Mouse (Mus musculus) lung, adult 2 months (tissue): ENCODE data around the gene Gm17324. TPM values are rescaled to one million over a fixed set of nuclear protein-coding genes. Genes with fewer than 3 reads are reported as not detected.
"Not testable (repeated sequence)": the region's sequence is repeated elsewhere in the genome, so short reads cannot be mapped to it uniquely, and the experiment has no call there.

ENCODE experiments used
- DNase-seq: peaks from one replicate; pipeline ENCODE4 v3.0.0; 2022
- H3K4me1 ChIP-seq: fragments of 200-500 bp; 2 replicates; pipeline ENCODE4 v1.6.1; 2011; ENCODE audit warnings: low read length; ENCODE audit not compliant: control insufficient read depth, insufficient read depth
- H3K4me3 ChIP-seq: fragments of 200-500 bp; replicated peaks from 2 replicates; pipeline ENCODE3; 2011; ENCODE audit warnings: low read depth, mild to moderate bottlenecking, control low read depth, low read length; ENCODE audit errors: extremely low read depth
- CTCF ChIP-seq: fragments of 200-500 bp; IDR thresholded peaks from 2 replicates; pipeline ENCODE4 v1.5.1; 2011; ENCODE audit warnings: mild to moderate bottlenecking, low read length, control low read depth; ENCODE audit not compliant: insufficient read depth
- POLR2A ChIP-seq: fragments of 200-500 bp; IDR thresholded peaks from 2 replicates; pipeline ENCODE4 v1.6.1; 2011; ENCODE audit warnings: low read depth, mild to moderate bottlenecking, control low read depth, low read length, borderline replicate concordance; ENCODE audit errors: extremely low read depth
- WGBS: fragments of 180-500 bp; shearing (Covaris S2); methylation state at CpG from one replicate; pipeline ENCODE4 v1.1.7; 2018; 5-methylcytosine and 5-hydroxymethylcytosine counted together
- polyA plus RNA-seq: library from polyadenylated mRNA; depleted of rRNA; stranded (reverse); fragments of >200 nt; gene quantifications from 2 replicates; pipeline ENCODE4 v1.2.3, GENCODE M21; 2012; rRNA removed

The Gm17324 gene
- 0.17 TPM in 1 of 2 replicates, not detected in the other for polyA plus RNA-seq

- under 1% methylated on average over 96 of the region's 96 CpGs for WGBS
- DNase-seq: peak; percentile 87
- Histone ChIP-seq H3K4me3 (peak within 1 kb of the TSS; percentile 87), H3K4me1 (peaks cover 6% of the 10 kb centered on the region)
- peak; percentile 92; the same call in 1 of the 2 replicates for TF ChIP-seq POLR2A
- TF ChIP-seq CTCF: no peak
Observed at GRCm38 (mm10) chr9:78447973-78448873, at the start of gene Gm17324, which contains the start of gene Mto1. Gene Gm17324, minus strand, starts transcription at chr9:78448786. Gene Mto1, plus strand, starts transcription at chr9:78448208.

GRCm38 (mm10) chr9:78493171-78493570 lies 44.6 kb upstream of the Gm17324 start:
- TF ChIP-seq POLR2A: no peak
- TF ChIP-seq CTCF: no peak
- Histone ChIP-seq H3K4me3 (no peak overlapping the region), H3K4me1 (peaks cover 3% of the 10 kb centered on the region; the same call in 1 of the 2 replicates)
- no peak for DNase-seq
- 77% methylated on average over 7 of the region's 7 CpGs for WGBS

- TF ChIP-seq POLR2A: no peak
- TF ChIP-seq CTCF: no peak
Observed at GRCm38 (mm10) chr9:78492254-78492653, 43.7 kb upstream of the Gm17324 start.

GRCm38 (mm10) chr9:78491169-78491568 lies 42.6 kb upstream of the Gm17324 start:
- peaks cover 3% of the 10 kb centered on the region; the same call in 1 of the 2 replicates for H3K4me1 ChIP-seq
- 56% methylated on average over 3 of the region's 3 CpGs for WGBS
- TF ChIP-seq POLR2A: no peak
- DNase-seq: no peak
- H3K4me3 ChIP-seq: no peak overlapping the region

More at GRCm38 (mm10) chr9:78492254-78492653, 43.7 kb upstream of the Gm17324 start:
- WGBS: 88% methylated on average over 3 of the region's 3 CpGs
- Histone ChIP-seq H3K4me1 (peaks cover 3% of the 10 kb centered on the region; the same call in 1 of the 2 replicates), H3K4me3 (no peak overlapping the region)
- no peak for DNase-seq

- TF ChIP-seq CTCF: no peak
- peak; percentile 67; the same call in 1 of the 2 replicates for TF ChIP-seq POLR2A
- DNase-seq: peak; percentile 68
- Histone ChIP-seq H3K4me1 (peaks cover 3% of the 10 kb centered on the region; the same call in 1 of the 2 replicates), H3K4me3 (peak within 1 kb of the TSS; percentile 72)
- 0% methylated on average over 19 of the region's 20 CpGs for WGBS
Observed at GRCm38 (mm10) chr9:78488890-78489420, 40.4 kb upstream of the Gm17324 start, which contains the start of gene Eef1a1. Gene Eef1a1, minus strand, starts transcription at chr9:78489151.

- not testable (repeated sequence) for DNase-seq, H3K4me3 ChIP-seq, H3K4me1 ChIP-seq
- WGBS: 94% methylated on average over 5 of the region's 5 CpGs
Observed at GRCm38 (mm10) chr9:78488021-78488420, 39.4 kb upstream of the Gm17324 start.

- Histone ChIP-seq H3K4me1 (peaks cover 7% of the 10 kb centered on the region), H3K4me3 (no peak overlapping the region)
- no peak for TF ChIP-seq CTCF
- TF ChIP-seq POLR2A: no peak
- 88% methylated on average over 3 of the region's 3 CpGs for WGBS
- DNase-seq: no peak
Observed at GRCm38 (mm10) chr9:78484660-78485059, 36.1 kb upstream of the Gm17324 start.

GRCm38 (mm10) chr9:78482386-78482785 lies 33.8 kb upstream of the Gm17324 start:
- TF ChIP-seq POLR2A (no peak), CTCF (no peak)
- WGBS: 26% methylated on average over 3 of the region's 3 CpGs
- peak overlapping the region; percentile 91 for H3K4me3 ChIP-seq
- H3K4me1 ChIP-seq: peaks cover 7% of the 10 kb centered on the region
- DNase-seq: no peak

- peak; percentile 96 for DNase-seq
- WGBS: under 1% methylated on average over 71 of the region's 77 CpGs
- Histone ChIP-seq H3K4me3 (peak overlapping the region; percentile 91), H3K4me1 (peaks cover 7% of the 10 kb centered on the region)
- TF ChIP-seq POLR2A (peak; percentile 100), CTCF (no peak)
Observed at GRCm38 (mm10) chr9:78481423-78482331, 33.1 kb upstream of the Gm17324 start.
